Mouse (Mus musculus): ENCODE data around the gene Pde1a.

DNA sequence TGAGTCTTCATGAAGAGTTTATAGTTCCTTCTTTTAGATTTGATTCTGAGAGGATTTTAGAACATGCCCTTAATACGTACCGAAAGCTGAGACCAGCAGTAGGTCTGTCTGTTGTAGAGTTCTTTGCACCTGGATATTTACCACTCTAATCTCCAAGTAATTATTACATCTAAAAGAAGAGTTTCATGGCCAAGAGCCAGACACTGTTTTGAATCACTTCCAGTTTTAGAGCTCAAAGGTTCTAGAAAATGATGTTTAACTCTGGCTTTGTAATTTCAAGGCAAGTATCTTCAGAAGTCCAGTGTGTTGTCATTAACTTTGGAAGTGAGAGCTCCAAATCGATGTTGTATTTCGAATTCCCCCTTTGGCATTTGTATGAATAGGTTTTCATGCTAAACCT lies 167.8 kb downstream of the Pde1a start:
- TF ChIP-seq CTCF (IDR thresholded peaks at IDR 0.05; ENCODE audit: borderline replicate concordance, control insufficient read depth, extremely low read depth, insufficient read depth, low read length, poor library complexity): no peak
- TF ChIP-seq POLR2A (IDR thresholded peaks at IDR 0.05; ENCODE audit: control insufficient read depth, extremely low read depth, insufficient read depth, low read length, poor library complexity): no peak
